Mouse (Mus musculus): Measurements from ENCODE around the gene Taldo1. TPM values are rescaled to one million over a fixed set of nuclear protein-coding genes. Genes with fewer than 3 reads are reported as not detected.

The Taldo1 gene
- total and polyA plus RNA-seq, 2 experiments from 2014 or later = 166 to 255 TPM

DNA sequence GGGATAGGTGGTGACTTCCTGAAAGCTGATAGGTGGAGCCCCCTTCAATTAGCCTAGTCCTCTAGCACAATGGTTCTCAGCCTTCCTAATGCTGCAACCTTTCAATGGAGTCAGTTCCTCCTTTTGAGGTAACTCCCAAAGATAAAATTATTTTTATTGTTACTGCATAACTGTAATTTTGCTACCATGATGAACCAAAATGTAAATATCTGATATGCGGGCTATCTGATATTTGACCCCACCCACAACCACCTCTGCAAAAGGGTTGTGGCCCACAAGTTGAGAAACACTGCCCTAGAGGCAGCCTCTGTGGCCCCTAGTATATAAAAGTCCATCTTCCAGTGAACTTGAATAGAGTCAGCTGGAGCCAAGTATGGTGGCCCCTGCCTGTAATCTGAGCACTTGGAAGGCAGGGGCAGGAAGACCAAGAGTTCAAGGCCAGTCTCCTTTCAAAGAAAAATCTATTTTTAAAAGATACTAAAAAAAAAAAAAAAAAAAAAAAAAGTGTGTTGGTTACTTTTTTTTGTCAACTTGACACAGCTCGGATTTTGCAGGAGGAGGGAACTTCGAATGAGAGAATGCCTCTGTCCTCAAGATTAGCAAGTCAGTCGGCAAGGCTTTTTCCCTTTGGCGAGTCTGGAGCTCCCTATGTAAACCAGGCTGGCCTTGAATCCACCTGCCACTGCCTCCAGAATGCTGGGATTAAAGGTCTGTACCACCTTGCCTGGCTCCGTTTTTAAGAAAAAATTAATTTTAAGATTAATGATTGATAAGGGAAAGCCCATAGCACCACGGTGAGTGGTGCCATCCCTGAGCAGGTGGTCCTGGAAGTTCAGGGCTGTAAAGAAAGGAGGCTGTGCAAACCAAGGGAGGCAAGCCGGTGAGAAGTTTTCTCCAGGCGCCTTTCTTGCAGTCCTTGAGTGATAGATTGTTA is 1.4 kb upstream of the Taldo1 start:
- no peaks in the 10 kb centered on the region; the same call in 1 of the 2 replicates for H3K36me3 ChIP-seq (ENCODE audit: insufficient read depth, low read length)
- 59% methylated on average over 9 of the region's 9 CpGs for WGBS
- H3K9me3 ChIP-seq (ENCODE audit: low read length) = no peaks in the 10 kb centered on the region
- DNase-seq (ENCODE audit: low spot score) (no peak), ATAC-seq (ENCODE audit: low FRiP score) (no peak)
- H3K4me3 ChIP-seq (ENCODE audit: low read depth, low read length) = no peak overlapping the region
- no peak overlapping the region for H3K27ac ChIP-seq (ENCODE audit: low read depth, low read length)
- TF ChIP-seq CTCF (IDR thresholded peaks at IDR 0.05) = no peak
- no peak overlapping the region for H3K9ac ChIP-seq (replicated peaks; ENCODE audit: low read length, poor library complexity, severe bottlenecking)
- H3K4me1 ChIP-seq (ENCODE audit: insufficient read depth, low read length) = peaks cover 8% of the 10 kb centered on the region; the same call in 1 of the 2 replicates
- no peaks in the 10 kb centered on the region for H3K27me3 ChIP-seq (ENCODE audit: insufficient read depth, low read length)
- H3K4me2 ChIP-seq (ENCODE audit: low read depth, low read length, poor library complexity, severe bottlenecking) = no peak overlapping the region

DNA sequence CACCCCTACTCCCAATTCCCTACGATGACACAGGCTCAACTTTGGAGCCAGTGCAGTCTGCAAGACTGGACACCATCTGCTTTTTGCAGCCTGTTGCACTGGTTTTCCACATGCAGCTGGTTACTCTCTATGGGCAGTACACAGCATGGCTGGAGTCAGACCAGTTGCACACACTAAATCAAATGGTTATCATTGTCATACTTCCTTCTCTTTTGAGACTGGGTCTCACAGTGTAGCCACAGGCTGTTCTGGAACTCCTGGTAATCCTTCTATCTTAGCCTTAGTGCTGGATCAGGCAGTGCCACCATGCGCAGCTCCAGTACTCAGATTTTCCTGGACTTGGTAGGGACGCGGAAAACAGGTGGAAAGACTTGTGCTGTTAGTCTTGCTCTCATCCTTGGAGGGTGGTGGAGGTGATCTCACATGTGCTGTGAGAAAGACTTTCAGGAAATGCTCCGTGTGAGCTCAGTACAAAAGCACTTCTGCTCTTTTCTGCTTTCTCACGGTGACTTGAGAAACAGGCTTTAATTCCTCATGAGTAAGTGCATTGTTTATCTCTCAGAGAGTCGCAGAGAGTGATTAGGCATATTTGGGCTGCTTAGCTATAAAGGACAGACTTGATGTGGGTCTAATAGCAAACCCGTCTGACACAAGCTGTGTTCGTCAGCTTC is 688 bp downstream of the Taldo1 start:
- no peak for DNase-seq (ENCODE audit: low spot score)
- no peaks in the 10 kb centered on the region for H3K9me3 ChIP-seq (ENCODE audit: low read length)
- TF ChIP-seq CTCF (IDR thresholded peaks at IDR 0.05) = no peak
- peaks cover 7% of the 10 kb centered on the region for H3K36me3 ChIP-seq (ENCODE audit: insufficient read depth, low read length)
- H3K27me3 ChIP-seq (ENCODE audit: insufficient read depth, low read length) = no peaks in the 10 kb centered on the region
- no peak for ATAC-seq (ENCODE audit: low FRiP score)
- 28% methylated on average over 9 of the region's 9 CpGs for WGBS
- peaks cover 8% of the 10 kb centered on the region; the same call in 1 of the 2 replicates for H3K4me1 ChIP-seq (ENCODE audit: insufficient read depth, low read length)
- H3K27ac ChIP-seq (ENCODE audit: low read depth, low read length) = peak overlapping the region; percentile 82; the same call in 1 of the 2 replicates
- peak overlapping the region; percentile 79 for H3K4me2 ChIP-seq (ENCODE audit: low read depth, low read length, poor library complexity, severe bottlenecking)
- H3K9ac ChIP-seq (replicated peaks; ENCODE audit: low read length, poor library complexity, severe bottlenecking) = peak overlapping the region; percentile 65
- peak overlapping the region; percentile 68 for H3K4me3 ChIP-seq (ENCODE audit: low read depth, low read length)

DNA sequence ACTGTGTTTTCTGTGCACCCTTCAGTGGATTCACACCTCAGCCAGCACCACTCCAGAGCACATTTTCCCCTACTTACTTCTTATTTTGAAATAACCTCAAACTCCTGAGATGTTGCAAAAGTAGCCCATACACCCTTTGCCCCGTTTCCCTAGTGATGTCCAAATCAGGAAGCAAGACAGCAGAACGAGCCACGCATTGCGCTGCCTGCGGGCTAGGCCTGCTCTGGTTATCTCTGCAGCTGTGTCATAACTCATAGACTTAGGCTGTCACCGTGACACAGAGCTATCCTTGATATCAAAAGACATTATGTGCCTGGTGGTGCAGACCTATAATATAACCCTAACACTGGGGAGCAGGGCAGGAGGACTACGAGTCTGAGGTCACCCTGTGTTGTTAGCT is 2.2 kb downstream of the Taldo1 start:
- H3K4me1 ChIP-seq (ENCODE audit: insufficient read depth, low read length) = peaks cover 8% of the 10 kb centered on the region; the same call in 1 of the 2 replicates
- H3K36me3 ChIP-seq (ENCODE audit: insufficient read depth, low read length) = peaks cover 18% of the 10 kb centered on the region
- H3K4me2 ChIP-seq (ENCODE audit: low read depth, low read length, poor library complexity, severe bottlenecking) = no peak overlapping the region
- H3K9ac ChIP-seq (replicated peaks; ENCODE audit: low read length, poor library complexity, severe bottlenecking) = no peak overlapping the region
- no peak overlapping the region for H3K27ac ChIP-seq (ENCODE audit: low read depth, low read length)
- H3K27me3 ChIP-seq (ENCODE audit: insufficient read depth, low read length) = no peaks in the 10 kb centered on the region
- 90% methylated on average over 7 of the region's 7 CpGs for WGBS
- no peak overlapping the region for H3K4me3 ChIP-seq (ENCODE audit: low read depth, low read length)
- DNase-seq (ENCODE audit: low spot score) (no peak), ATAC-seq (ENCODE audit: low FRiP score) (no peak)
- no peaks in the 10 kb centered on the region for H3K9me3 ChIP-seq (ENCODE audit: low read length)
- no peak for TF ChIP-seq CTCF (IDR thresholded peaks at IDR 0.05)

DNA sequence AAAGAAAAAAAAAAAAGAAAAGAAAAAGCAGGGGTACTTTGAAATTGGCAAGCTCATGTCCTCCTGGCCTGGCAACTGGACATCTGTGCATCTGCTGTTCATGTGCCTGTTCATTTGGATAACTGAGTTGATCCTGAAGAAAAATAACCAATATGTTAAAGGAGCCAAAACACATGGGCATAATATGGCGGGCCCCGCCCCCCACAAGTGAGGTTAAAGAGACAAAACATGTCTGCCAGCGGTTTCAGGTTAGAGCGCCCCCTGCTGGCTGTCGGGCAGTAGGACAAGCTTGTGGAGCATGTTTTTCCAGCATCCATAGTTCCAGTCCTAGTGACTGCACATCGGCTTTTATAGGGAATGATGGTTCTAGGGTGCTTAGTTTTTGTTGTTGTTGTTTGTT is 2.8 kb downstream of the Taldo1 start:
- no peaks in the 10 kb centered on the region for H3K9me3 ChIP-seq (ENCODE audit: low read length)
- ATAC-seq (ENCODE audit: low FRiP score) (no peak), DNase-seq (ENCODE audit: low spot score) (peak; percentile 73)
- H3K4me1 ChIP-seq (ENCODE audit: insufficient read depth, low read length) = peaks cover 8% of the 10 kb centered on the region; the same call in 1 of the 2 replicates
- H3K9ac ChIP-seq (replicated peaks; ENCODE audit: low read length, poor library complexity, severe bottlenecking) = no peak overlapping the region
- no peaks in the 10 kb centered on the region for H3K27me3 ChIP-seq (ENCODE audit: insufficient read depth, low read length)
- H3K4me2 ChIP-seq (ENCODE audit: low read depth, low read length, poor library complexity, severe bottlenecking) = no peak overlapping the region
- WGBS = 20% methylated on average over 6 of the region's 6 CpGs
- peaks cover 22% of the 10 kb centered on the region for H3K36me3 ChIP-seq (ENCODE audit: insufficient read depth, low read length)
- no peak overlapping the region for H3K4me3 ChIP-seq (ENCODE audit: low read depth, low read length)
- no peak overlapping the region for H3K27ac ChIP-seq (ENCODE audit: low read depth, low read length)
- peak; percentile 91 for TF ChIP-seq CTCF (IDR thresholded peaks at IDR 0.05)

DNA sequence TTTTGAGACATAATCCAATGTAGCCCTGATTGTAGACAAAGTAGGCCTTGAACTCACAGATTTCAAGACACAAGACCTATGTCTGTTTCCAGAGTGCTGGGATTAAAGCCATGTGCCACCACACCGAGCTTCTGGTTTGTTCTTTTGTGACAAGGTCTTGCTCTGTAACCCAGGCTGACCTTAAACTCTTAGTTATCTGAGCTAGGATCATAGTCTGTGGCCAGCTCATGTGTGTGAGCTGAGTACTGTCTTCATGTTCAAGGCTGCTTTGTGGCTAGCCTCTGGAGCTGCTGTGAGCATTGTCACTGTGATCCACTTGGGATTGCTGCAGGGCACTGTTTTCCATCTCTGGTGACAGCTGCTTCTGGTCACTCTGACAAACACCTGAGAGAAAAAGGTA is 3.3 kb downstream of the Taldo1 start:
- no peaks in the 10 kb centered on the region for H3K9me3 ChIP-seq (ENCODE audit: low read length)
- no peaks in the 10 kb centered on the region for H3K27me3 ChIP-seq (ENCODE audit: insufficient read depth, low read length)
- DNase-seq (ENCODE audit: low spot score) (no peak), ATAC-seq (ENCODE audit: low FRiP score) (no peak)
- H3K27ac ChIP-seq (ENCODE audit: low read depth, low read length) = no peak overlapping the region
- H3K36me3 ChIP-seq (ENCODE audit: insufficient read depth, low read length) = peaks cover 28% of the 10 kb centered on the region
- TF ChIP-seq CTCF (IDR thresholded peaks at IDR 0.05) = no peak
- H3K4me3 ChIP-seq (ENCODE audit: low read depth, low read length) = no peak overlapping the region
- H3K4me1 ChIP-seq (ENCODE audit: insufficient read depth, low read length) = peaks cover 8% of the 10 kb centered on the region; the same call in 1 of the 2 replicates
- H3K9ac ChIP-seq (replicated peaks; ENCODE audit: low read length, poor library complexity, severe bottlenecking) = no peak overlapping the region
- 89% methylated on average over 1 of the region's 1 CpGs for WGBS
- H3K4me2 ChIP-seq (ENCODE audit: low read depth, low read length, poor library complexity, severe bottlenecking) = no peak overlapping the region

DNA sequence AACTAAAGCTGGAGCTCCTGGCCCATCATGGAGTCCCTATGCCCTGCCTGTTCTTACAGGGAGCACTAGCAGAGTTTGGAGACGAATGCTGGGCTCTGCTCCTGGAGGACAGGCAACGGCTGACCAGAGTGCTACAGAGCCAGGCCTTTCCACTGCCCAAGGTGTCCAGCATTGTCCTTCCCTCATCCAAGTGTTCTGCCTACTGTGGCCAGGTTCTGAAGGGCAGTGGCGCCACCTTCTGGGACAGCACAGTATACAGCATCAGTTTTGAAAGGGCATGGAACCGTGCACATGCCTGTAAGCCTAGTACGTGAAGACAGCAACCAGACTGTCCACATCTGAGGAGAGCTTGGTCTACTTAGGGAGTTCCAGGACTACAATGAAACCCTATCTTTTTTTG is 11.3 kb downstream of the Taldo1 start:
- 43% methylated on average over 5 of the region's 5 CpGs for WGBS
- Histone ChIP-seq H3K27ac (ENCODE audit: low read depth, low read length) (no peak overlapping the region), H3K9ac (replicated peaks; ENCODE audit: low read length, poor library complexity, severe bottlenecking) (no peak overlapping the region), H3K9me3 (ENCODE audit: low read length) (no peaks in the 10 kb centered on the region), H3K4me1 (ENCODE audit: insufficient read depth, low read length) (no peaks in the 10 kb centered on the region), H3K4me3 (ENCODE audit: low read depth, low read length) (no peak overlapping the region), H3K36me3 (ENCODE audit: insufficient read depth, low read length) (peaks cover 39% of the 10 kb centered on the region), H3K27me3 (ENCODE audit: insufficient read depth, low read length) (no peaks in the 10 kb centered on the region), H3K4me2 (ENCODE audit: low read depth, low read length, poor library complexity, severe bottlenecking) (no peak overlapping the region)
- ATAC-seq (ENCODE audit: low FRiP score) (peak; percentile 53; the same call in 1 of the 2 replicates), DNase-seq (ENCODE audit: low spot score) (peak; percentile 55)
- TF ChIP-seq CTCF (IDR thresholded peaks at IDR 0.05) = peak; percentile 83
